Mouse (Mus musculus) right cerebral cortex, postnatal 25 days (tissue): ENCODE results near the gene Olfr608.
"Not testable (repeated sequence)": the region's sequence is repeated elsewhere in the genome, so short reads cannot be mapped to it uniquely, and the experiment has no call there.

ENCODE experiments used
- DNase-seq: peaks from one replicate; pipeline ENCODE4 v3.0.0; 2022

Olfr608 gene

GRCm38 (mm10) chr7:103469577-103469976 lies at the start of gene Olfr608:
Gene Olfr608, plus strand, starts transcription at chr7:103469877.
- DNase-seq, result no peak

GRCm38 (mm10) chr7:103445339-103445738 lies 24.3 kb upstream of the Olfr608 start, which contains the start of gene Olfr605:
Gene Olfr605, minus strand, starts transcription at chr7:103445439.
- DNase-seq, result no peak

GRCm38 (mm10) chr7:103448746-103449145 lies 20.9 kb upstream of the Olfr608 start, which contains the start of gene Olfr606:
Gene Olfr606, plus strand, starts transcription at chr7:103449046.
- DNase-seq, result no peak

DNA sequence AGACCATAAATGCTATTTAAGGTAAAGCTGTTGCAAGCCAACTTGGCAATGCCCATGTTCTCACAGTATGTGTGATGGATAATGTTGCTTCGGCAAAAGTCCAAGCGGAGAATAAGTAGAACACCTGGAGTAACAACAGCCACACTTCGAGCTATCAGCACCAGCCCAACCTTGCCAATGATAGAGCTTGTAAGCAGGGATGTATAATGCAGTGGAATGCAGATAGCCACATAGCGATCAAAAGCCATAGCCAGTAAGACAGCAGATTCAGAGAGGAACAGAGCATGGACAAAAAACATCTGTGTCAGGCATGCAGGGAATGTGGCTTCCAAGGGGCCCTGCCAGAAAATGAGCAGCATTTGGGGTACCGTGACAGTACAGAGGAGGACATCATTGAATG lies 9.1 kb upstream of the Olfr608 start:
- DNase-seq, result no peak

DNA sequence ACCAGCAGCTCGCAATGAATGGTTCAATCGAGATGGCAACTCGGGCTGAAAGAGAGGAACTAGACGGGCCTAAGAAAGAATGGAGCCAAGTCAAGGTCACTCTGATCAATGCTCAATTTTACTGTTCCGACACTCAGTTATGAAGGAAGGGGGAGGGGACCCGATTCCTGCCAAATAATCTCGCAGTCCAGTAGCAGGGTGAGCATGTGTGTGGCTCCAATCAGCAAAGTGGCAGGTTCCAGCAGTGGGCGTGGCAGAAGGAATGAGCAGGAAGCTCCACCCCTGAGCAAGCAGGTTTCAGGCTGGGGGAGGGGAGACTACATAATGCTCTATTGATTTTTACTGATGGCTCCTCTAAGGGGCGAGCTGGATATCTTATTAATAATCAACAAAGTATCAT lies 7.4 kb downstream of the Olfr608 start:
- DNase-seq, result not testable (repeated sequence)

DNA sequence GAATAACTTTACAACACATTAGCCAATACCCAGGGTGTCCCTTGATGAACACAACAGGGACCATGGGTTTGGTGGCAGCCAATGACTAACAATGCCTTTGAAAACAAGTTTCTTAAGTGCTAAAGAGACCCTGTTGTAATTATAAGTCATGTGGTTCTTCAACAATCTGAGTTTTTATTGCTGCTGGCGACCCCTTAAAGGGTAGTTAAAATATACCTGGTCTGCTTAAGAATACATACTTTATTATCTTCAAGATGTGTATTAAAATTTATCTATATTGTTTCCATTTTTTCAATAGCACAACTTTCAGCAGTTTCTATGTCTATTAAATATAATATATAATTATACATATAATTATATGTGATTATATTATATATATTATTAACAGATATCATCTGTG lies 28.3 kb downstream of the Olfr608 start, which contains the start of gene Olfr609:
Gene Olfr609, minus strand, starts transcription at position 101 of the 400 bp plus-strand sequence.
- DNase-seq, result no peak

DNA sequence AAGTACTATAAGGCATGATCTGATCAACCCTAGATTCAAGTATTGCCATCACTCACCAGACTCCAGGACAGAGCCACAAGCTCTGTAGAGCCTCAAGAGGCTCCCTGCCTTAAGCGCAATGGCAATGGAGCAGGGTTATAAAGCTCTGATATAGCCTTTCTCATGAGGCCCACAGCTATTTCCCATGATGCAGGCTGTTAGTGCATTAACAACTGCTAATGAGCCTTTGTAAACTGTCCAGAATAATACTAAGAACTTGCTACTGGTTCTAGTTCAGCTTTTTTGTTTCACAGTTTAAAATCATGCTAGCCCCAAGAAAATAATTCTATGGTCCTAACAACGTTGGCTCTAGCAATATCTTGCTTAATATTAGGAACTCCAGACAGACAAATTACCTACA lies 42.3 kb downstream of the Olfr608 start, which contains the start of gene Olfr610:
Gene Olfr610, minus strand, starts transcription at position 101 of the 400 bp plus-strand sequence.
- DNase-seq, result no peak

GRCm38 (mm10) chr7:103520746-103521145 lies 51.1 kb downstream of the Olfr608 start, which contains the start of gene Olfr611:
Gene Olfr611, minus strand, starts transcription at chr7:103520846.
- not testable (repeated sequence) for DNase-seq
